Mouse (Mus musculus): ENCODE data around the gene Vps16.

The Vps16 gene

DNA sequence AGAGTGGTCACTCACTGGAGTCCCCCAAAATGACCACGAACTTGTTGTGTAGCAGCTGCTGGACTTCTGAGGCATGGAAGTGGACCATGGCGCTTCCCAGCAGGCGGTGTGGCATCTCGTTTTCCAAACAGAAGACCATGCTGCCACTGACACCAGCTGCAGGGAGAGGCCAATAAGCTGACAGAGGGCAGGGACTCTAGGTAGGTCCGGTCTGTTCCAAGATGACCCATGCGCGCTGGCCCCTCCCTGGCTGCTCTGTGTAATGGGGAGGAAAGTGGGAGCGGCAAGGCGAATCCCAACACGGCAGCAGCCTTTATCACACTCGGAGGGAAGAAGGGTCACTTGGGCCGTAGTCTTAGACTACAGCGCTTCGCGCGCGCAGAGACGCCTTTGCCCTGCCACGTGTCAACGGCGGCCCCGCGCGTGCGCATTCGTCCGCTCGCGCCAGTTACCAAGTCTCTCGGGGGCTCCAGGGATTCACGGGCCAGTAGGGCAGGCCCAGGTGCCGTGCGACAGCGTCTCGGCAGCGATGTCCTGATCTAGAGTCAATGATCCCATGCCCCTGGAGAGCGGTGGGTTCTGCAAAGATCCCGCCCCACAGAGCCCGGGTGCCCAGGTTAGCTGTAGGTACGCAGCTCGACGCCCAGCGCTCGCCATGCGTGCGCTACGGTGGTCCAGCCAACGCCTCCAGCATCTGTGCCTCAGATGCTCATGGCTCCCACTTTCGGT, 578 bp upstream of the Vps16 start:
- peak; percentile 85 for DNase-seq

- no peak for DNase-seq
Measured at GRCm38 (mm10) chr2:130425112-130425511, 973 bp downstream of the Vps16 start.

DNA sequence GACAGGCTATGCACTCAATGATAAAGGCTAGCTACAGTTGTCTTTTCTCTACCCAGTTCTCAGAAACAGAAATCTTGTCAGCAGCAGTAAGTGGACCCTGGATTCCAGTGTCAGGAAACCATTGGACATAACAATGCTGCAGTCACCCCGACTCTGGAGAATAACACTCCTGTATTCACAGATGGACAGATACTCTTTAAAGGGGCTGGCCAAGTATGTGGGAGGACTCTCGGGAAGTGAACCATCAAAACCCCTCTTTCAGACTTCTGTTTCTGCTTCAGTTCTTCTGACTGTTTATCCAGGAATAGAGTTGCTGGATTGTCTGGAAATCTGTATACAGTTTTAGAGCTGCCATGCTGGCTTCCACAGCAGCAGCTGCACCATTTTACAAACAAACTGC, 5.7 kb downstream of the Vps16 start:
- no peak for DNase-seq

DNA sequence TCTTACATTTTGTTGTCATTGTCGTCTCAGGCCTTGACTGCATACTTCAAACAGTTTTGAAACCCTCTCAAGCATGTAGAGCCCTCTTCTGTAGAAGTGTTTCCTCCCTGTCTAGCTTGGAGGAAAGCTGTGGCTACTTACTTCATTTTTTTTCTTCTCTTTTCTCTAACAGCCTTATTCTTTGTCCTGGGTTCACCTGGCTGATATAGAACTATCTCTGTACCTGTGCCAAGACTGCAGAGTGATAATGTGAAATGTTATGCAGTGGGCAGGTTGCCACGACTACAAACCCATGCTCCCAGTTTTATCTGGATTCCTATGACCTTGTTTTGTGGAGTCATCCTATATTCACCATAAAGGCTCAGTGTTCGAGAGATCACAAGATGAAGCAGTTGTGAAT, 6.3 kb downstream of the Vps16 start:
- no peak for DNase-seq

GRCm38 (mm10) chr2:130432157-130432556, 8.0 kb downstream of the Vps16 start:
- no peak for DNase-seq

DNA sequence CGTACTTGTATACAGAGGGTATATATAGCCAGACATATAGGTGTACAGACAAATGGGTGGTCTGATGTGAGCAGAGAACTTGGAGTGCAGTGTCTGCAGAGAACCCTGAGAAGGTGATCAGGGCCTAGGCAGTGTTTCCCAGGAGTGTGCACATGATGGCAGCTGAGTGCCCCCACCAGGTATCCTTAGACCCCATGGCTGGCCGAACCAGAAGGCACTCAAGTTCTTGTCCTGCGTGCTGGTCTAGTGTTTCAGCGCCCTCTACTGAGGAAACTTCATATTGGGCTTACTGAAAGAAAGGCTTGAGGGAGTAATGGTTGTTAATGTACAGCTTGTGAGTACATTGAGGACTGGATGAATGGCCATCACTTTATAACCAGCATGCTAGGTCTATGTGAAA, 9.0 kb downstream of the Vps16 start:
- peak; percentile 60 for DNase-seq

DNA sequence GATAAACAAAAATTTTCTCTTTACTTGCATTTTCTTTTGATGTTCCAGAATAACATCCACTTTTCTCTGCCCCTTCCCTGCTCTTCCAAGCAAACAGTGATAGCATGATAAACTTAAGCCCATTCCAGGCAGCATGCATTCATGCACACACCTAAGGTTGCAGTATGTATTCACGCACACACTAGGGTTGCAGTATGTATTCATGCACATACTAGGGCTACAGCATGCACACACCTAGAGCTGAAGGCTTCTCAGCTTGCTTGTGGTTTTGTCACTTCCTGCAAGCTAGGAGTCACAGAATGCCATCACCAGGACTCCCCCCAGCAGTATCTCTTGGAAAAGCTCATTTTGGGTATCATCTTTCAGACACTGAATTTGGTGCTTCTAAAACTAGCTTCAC, 12.6 kb downstream of the Vps16 start:
- DNase-seq = no peak

- DNase-seq = no peak
Measured at GRCm38 (mm10) chr2:130438861-130439260, 14.7 kb downstream of the Vps16 start.

- DNase-seq = no peak
Measured at GRCm38 (mm10) chr2:130439840-130440480, 15.8 kb downstream of the Vps16 start.

DNA sequence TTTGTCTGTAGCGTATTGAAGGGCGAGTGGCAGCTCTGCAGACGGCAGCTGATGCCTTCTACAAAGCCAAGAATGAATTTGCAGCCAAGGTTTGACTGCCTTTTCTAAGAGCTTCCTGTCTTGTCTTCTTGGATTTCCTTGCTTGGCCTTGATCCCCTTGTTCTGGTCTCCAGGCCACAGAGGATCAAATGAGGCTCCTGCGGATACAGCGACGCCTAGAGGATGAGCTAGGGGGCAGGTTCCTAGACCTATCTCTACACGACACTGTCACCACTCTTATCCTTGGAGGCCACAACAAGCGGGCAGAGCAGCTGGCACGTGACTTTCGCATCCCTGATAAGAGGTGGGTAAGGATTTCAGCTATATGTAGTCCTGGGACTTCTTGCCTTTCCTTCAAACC, 18.0 kb downstream of the Vps16 start:
- DNase-seq = no peak

DNA sequence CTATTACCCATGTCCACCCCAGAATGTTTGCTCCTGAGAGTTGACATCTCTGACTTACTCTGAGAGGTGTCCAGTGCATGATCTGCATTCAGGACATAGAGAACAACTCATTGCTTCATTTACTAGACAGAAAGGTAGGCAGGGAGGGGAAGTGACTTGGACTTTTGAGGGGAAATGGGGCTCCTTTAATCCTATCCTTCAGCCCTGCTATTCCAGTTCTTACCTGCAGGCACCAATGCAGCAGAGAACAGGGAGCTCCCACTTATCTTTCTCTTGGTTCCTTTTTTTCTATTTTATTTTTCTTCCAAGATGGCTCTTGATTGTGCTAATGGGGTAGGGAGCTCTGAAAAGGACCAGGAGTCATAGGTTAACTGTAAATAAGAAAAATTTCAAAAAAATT, 24.3 kb downstream of the Vps16 start:
- DNase-seq = no peak

- peak; percentile 24 for DNase-seq
Measured at GRCm38 (mm10) chr2:130449021-130449793, 25.1 kb downstream of the Vps16 start.

DNA sequence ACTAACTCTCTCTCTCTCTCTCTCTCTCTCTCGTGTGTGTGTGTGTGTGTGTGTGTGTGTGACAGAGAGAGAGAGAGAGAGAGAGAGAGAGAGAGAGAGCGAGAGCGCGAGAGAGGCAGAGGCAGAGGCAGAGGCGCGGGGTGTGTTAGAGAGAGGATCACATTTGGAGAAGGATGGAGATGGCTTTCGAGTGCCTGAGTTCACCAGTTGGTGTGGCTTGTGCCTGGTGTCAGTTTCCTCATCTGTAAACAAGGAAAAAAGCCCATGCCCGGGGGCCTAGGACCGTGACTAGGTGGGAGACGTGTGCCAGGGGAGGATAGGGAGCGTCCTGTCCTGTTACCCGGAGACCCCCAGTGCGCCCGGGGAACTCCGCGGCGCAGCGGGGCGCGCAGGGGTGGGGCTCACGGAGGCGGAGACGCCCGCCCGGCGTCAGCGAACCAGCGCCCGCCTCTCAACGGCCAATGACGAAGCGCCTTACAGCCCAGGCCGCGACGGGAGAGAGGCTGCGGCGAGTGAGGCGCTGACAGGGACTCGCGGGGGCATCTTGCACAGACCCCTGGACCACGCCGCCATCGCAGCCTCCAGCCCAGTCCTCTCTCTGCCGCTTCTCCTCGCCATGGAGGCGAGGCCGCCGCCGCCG, 25.8 kb downstream of the Vps16 start, which contains the start of gene Ptpra:
TSS of gene Ptpra (plus strand) at position 485 of the 640 bp plus-strand sequence.
- peak; percentile 93 for DNase-seq

- DNase-seq = peak; percentile 84
Measured at GRCm38 (mm10) chr2:130450434-130450796, 26.3 kb downstream of the Vps16 start.

DNA sequence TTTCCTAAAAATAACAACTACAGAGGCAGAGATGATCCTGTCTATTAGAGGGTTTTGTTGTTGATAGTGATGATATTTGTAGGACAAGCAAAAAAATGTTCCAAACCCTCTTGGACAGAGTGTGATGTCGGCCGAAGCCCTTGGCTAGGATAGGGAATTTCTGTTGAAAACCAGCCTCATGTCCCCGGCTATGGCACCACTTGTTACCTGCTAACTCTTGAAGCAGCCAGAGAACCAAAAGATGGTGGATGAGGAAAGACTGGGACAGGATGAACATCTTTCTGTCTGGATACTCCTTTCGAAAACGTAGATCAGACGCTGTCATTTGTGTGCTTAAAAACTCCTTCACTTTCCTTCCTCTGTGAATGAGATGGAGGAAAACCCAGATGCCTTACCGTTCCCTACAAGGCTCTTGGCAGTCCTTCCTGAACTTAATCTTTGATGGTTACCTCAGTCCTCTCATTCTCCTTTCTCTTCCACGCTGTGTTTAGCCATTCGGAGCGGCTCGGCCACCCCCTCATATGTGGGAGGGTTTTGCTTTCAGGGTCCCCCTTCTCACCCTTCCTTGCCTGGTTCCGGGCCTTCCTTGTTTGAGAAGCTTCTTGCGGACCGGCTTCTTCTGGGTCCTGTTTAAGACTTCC, 27.1 kb downstream of the Vps16 start:
- no peak for DNase-seq

DNA sequence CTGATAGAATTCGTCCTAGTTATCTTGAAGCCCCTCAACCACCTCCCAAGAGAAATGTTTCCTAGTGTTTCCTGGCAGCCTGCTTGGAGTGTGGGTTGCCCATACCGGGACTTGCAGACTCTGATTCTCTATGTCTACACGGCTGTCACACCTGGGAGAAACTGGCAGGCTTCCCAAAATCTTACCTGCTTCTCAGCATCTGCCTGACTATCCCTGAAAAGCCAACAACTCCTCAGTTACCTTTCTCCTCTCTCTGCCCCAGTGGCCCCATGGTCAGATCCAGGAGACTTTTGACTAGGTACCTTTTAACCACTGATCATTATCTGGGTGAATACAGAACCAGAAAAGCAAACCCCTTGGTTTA, 27.6 kb downstream of the Vps16 start:
- DNase-seq = no peak

DNA sequence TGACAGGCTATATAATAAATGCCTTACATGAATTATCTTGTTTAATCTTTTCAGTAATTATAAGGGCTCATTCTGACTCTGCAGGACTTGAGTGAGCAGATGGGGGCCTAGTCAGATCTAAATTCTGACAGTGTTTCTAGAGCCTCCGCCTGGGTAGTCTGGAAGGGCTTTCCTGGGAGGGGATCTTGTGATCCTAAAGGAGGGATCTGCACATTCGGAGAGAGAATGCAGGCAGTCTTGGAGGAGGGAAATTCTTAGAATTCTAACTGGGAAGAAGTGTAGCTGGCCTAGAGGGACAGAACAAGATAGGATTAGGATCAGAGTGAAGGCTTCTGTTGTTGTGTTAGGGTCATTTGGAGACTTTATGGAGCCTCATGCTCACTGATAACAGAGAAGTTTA, 28.1 kb downstream of the Vps16 start:
- no peak for DNase-seq

GRCm38 (mm10) chr2:130453421-130453820, 29.3 kb downstream of the Vps16 start:
- no peak for DNase-seq

GRCm38 (mm10) chr2:130454748-130455370, 30.7 kb downstream of the Vps16 start:
- DNase-seq = no peak

DNA sequence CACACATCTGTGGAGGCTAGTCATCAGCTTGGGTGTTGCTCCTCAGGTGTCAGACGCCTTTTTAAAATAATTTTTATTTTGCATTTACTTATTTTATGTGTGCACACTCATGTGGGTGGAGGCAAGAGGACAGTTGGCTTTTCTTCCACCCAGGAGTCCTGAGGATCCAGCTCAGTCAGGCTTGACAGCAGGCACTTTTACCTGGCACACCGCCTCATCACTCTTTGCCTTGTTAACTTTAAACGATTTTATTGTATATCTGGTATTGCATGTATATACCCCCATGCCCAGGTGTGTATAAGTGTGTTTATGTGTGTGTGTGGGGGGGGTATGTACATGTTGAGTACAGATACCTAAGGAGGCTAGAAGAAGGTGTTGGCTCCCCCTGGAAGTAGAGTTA, 33.7 kb downstream of the Vps16 start:
- DNase-seq = no peak

DNA sequence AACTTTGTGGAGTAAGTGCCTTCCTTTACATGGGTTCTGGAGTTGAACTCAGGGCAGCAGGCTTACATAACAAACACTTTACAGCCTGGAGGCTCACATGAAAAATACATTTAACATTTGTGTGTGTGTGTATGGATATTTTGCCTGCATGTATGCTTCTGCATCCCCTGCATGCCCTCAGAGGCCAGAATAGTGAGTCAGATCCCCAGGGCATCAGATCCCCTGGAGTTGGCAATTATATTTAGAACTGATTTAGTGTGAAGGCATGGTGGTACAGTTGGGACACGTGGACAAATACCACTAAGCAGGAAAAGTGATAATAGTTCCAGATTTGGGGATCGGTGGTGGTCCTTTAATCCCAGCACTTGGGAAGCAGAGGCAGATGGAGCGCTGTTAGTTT, 35.4 kb downstream of the Vps16 start:
- DNase-seq = no peak

DNA sequence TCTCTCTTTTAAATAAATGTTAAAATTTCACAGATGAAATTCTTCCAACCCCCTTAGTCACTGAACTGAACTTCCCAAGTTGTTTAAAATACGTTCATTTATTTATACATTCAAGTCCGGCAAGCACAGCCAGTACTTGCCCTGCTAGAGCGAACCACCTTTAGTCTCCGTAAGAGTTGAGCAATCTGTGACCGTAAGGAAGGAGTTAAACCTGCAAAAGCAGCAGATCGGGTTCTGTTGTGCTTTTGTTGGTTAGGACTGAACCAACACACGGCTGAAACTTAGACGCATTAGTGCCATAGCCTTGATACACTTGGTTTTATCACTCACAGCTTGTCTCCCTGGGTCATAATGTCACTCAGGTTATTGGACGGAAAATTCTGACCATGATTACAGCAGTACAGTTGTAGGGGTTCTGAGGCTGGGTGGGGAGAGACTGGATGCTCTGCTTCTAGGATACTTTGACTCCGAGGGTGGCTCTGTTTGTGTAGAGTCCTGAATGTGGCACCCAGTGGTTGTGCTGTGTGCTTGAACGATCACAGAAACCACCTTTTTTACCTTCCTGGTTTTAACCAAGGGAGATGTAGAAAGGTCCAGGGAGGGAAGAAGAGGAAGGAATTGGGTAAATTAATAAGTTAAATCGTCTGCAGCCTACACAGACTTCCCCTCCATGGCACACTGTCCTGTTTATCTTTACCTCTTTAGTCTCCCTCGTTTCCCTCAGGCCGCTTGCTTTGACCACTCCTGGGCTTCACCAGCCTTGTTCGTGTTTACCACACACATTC, 37.3 kb downstream of the Vps16 start:
- no peak for DNase-seq

All from kidney, postnatal 14 days (tissue).